Mouse (Mus musculus) liver, embryonic 16.5 days (tissue): ENCODE measurements around the gene Col5a3. TPM values are rescaled to one million over a fixed set of nuclear protein-coding genes. Genes with fewer than 3 reads are reported as not detected.

ENCODE experiments used
- ATAC-seq: fragments of 200-750 bp; cut with Nextera tagmentation; 2 replicates; pipeline ENCODE4 v1.8.0; 2017; ENCODE audit warnings: low read depth, mild to moderate bottlenecking, moderate number of reproducible peaks, moderate library complexity
- H3K27ac ChIP-seq: fragments of 300-500 bp; sonication (generic); 2 replicates; pipeline ENCODE4 v1.5.1; 2014; ENCODE audit warnings: mild to moderate bottlenecking, low read length
- H3K27me3 ChIP-seq: fragments of 300-500 bp; sonication (generic); 2 replicates; pipeline ENCODE4 v1.6.1; 2014; ENCODE audit warnings: low read depth, low read length, mixed read lengths; ENCODE audit not compliant: control insufficient read depth, insufficient read depth
- H3K36me3 ChIP-seq: fragments of 300-500 bp; sonication (generic); 2 replicates; pipeline ENCODE4 v1.6.1; 2014; ENCODE audit warnings: mild to moderate bottlenecking; ENCODE audit not compliant: control insufficient read depth, insufficient read depth
- H3K4me1 ChIP-seq: fragments of 300-500 bp; sonication (generic); 2 replicates; pipeline ENCODE4 v1.6.1; 2014; ENCODE audit warnings: low read depth, low read length, mixed read lengths; ENCODE audit not compliant: control insufficient read depth
- H3K4me2 ChIP-seq: fragments of 300-500 bp; sonication (generic); 2 replicates; pipeline ENCODE4 v1.6.1; 2014; ENCODE audit warnings: low read depth, low read length, mixed read lengths
- H3K4me3 ChIP-seq: fragments of 300-500 bp; sonication (generic); 2 replicates; pipeline ENCODE4 v1.5.1; 2014; ENCODE audit warnings: low read depth, mild to moderate bottlenecking, low read length
- H3K9ac ChIP-seq: fragments of 300-500 bp; sonication (generic); 2 replicates; pipeline ENCODE4 v1.6.1; 2014; ENCODE audit warnings: low read depth, low read length
- H3K9me3 ChIP-seq: fragments of 300-500 bp; sonication (generic); replicated peaks from 2 replicates; pipeline ENCODE4 v1.6.1; 2016; ENCODE audit warnings: low read length; ENCODE audit not compliant: control insufficient read depth
- WGBS: fragments of 180-500 bp; shearing (Covaris S2); extraction: QIAGEN DNeasy Blood & Tissue Kit; methylation state at CpG from one replicate; pipeline ENCODE4 v1.1.7; 2014; ENCODE audit not compliant: insufficient replicate concordance; 5-methylcytosine and 5-hydroxymethylcytosine counted together
- polyA plus RNA-seq: library from polyadenylated mRNA; unstranded; fragments of >200 nt; fragmentation: Nextera tagmentation; extraction: Ambion mirVana; gene quantifications from 2 replicates; pipeline ENCODE4 v1.2.1, GENCODE M21; 2015

Col5a3 gene
- polyA plus RNA-seq, 1 experiment from 2014 or later = 0.33 TPM

DNA sequence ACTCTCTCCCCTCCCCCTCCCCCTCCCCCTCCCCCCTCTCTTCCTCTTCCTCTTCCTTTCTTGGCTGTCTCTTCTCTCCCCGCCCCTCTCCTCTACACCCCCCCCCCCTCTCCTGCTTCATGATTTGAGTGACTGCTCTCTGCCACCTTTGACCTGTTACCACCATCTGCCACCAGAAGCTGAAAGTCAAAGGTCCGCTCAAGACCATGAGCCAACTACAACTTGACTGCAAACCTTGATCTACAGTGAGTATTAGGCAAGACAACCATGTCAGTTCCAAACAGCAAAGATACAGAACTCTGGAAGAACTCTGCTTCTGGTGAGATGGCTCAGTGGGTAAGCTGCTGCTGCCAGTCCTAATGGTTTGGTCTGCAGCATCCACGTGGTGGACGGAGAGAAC, 25.2 kb downstream of the Col5a3 start:
- Histone ChIP-seq H3K9ac (no peak overlapping the region), H3K27ac (no peak overlapping the region), H3K36me3 (no peaks in the 10 kb centered on the region), H3K4me1 (no peaks in the 10 kb centered on the region), H3K27me3 (no peaks in the 10 kb centered on the region), H3K4me3 (no peak overlapping the region), H3K9me3 (0 out of 2 replicates have a peak, but pooled peaks cover 3% of the 10 kb centered on the region), H3K4me2 (no peak overlapping the region)
- peak; percentile 61; the same call in 1 of the 2 replicates for ATAC-seq
- 55% methylated on average over 3 of the region's 4 CpGs for WGBS

DNA sequence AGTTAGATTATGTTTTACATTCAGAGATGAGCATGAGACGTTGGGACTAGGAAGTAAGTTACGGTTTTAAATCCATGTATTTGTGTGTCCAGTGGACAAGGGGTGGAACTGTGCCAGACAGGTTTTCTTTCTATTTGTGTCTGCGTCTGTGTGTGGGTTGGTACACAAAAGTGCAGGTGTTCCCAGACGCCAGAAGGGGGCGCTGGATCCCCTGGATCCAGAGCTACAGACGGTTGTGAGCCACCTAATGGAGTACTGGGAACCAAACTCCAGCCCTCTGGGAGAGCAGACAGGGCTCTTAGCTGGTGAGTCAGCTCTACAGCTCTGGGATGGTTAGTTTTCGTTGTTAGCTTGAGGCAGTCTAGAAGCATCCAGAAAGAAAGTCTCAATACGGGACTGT, 26.9 kb downstream of the Col5a3 start:
- no peaks in the 10 kb centered on the region for H3K4me1 ChIP-seq
- no peak overlapping the region for H3K4me3 ChIP-seq
- 66% methylated on average over 8 of the region's 8 CpGs for WGBS

DNA sequence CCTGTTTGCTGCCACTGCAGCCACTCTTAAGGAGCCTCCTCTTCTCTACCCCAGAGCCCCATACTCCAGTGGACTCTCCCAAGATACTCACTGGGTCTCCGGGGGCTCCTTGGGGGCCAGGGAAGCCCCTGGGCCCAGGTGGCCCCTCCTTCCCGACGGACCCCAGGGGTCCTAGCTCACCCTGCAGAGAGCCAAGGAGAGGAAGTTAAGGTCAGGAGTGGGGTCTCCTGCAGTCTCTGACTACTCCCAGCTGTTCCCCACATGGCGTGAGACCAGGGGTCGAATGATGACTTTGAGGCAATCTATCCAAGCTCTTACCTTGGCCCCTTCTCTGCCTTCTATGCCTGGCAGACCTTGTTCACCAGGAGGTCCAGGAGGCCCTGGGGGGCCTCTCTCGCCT, 29.8 kb downstream of the Col5a3 start:
- Histone ChIP-seq H3K27me3 (no peaks in the 10 kb centered on the region), H3K36me3 (no peaks in the 10 kb centered on the region), H3K9me3 (0 out of 2 replicates have a peak, but pooled peaks cover 3% of the 10 kb centered on the region), H3K9ac (no peak overlapping the region), H3K27ac (no peak overlapping the region), H3K4me1 (no peaks in the 10 kb centered on the region), H3K4me2 (no peak overlapping the region), H3K4me3 (no peak overlapping the region)
- no peak for ATAC-seq
- WGBS = 55% methylated on average over 6 of the region's 6 CpGs

More for the DNA sequence above, 26.9 kb downstream of the Col5a3 start:
- H3K27ac ChIP-seq = no peak overlapping the region
- no peaks in the 10 kb centered on the region for H3K27me3 ChIP-seq
- no peaks in the 10 kb centered on the region for H3K36me3 ChIP-seq
- 0 out of 2 replicates have a peak, but pooled peaks cover 3% of the 10 kb centered on the region for H3K9me3 ChIP-seq
- no peak overlapping the region for H3K9ac ChIP-seq
- no peak for ATAC-seq
- H3K4me2 ChIP-seq = no peak overlapping the region

DNA sequence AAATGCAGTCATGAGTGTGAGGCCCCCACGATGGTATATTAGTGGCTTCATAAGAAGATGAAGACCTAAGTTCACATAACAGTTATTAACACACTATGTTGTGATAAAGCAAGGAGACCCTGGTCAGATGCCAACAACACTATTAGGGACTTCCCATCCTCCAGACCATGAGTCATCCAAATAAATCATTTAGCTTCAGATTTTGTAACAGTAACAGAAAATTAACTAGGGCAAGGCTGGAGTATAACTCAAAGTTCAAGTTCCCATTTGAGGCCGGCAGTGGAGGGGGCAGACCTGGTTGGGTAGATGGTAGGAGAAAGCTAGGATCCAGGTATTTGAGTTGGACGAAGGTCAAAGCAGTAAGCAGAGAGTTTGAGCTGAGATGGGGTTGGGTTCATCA, 33.6 kb downstream of the Col5a3 start:
- no peaks in the 10 kb centered on the region for H3K9me3 ChIP-seq
- H3K27ac ChIP-seq = no peak overlapping the region
- ATAC-seq = 0 out of 2 replicates have a peak, but pooled peaks have one; percentile 11
- no peaks in the 10 kb centered on the region for H3K4me1 ChIP-seq
- 48% methylated on average over 3 of the region's 3 CpGs for WGBS
- no peak overlapping the region for H3K4me3 ChIP-seq
- no peaks in the 10 kb centered on the region for H3K36me3 ChIP-seq
- no peak overlapping the region for H3K9ac ChIP-seq
- no peak overlapping the region for H3K4me2 ChIP-seq
- H3K27me3 ChIP-seq = no peaks in the 10 kb centered on the region

DNA sequence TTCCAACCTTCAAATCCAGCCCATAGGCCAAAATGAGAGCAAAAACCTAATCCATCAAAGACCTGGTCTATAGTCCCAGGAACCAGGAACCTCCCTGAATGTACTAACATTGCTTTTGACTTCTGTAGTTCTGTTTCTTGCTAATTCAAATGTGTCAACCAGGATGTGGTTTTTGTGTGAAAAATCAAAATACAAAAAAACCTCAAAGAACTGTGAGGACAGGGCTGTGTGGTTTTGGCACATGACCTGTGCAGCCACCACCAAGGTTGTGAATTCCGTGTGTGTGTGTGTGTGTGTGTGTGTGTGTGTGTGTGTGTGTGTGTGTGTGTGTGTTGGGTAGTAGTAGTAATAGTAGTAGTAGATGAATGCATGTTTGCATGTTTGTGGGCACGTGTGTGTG, 49.6 kb downstream of the Col5a3 start:
- H3K4me2 ChIP-seq = no peak overlapping the region
- ATAC-seq = no peak
- H3K9ac ChIP-seq = no peak overlapping the region
- H3K27ac ChIP-seq = no peak overlapping the region
- no peaks in the 10 kb centered on the region for H3K9me3 ChIP-seq
- H3K27me3 ChIP-seq = peaks cover 6% of the 10 kb centered on the region
- H3K4me1 ChIP-seq = peaks cover 4% of the 10 kb centered on the region
- no peaks in the 10 kb centered on the region for H3K36me3 ChIP-seq
- H3K4me3 ChIP-seq = no peak overlapping the region
- WGBS = 9% methylated on average over 2 of the region's 2 CpGs

DNA sequence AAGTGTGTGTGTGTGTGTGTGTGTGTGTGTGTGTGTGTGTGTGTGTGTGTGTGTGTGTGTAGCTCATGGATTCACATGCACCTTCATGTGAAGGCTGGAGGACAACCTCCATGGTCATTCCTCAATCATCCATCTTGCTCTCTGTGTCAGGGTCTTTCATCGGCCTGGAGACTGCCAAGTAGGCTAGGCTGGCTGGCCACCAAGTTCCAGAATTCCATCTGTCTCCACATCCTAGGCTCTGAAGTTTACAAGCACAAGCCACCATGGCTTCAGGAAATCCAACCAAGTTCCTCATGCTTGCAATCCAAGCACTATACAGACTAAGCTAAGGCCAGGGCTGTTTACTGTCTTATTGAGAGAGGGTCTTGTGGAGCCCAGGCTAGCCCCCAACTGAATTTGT, 51.8 kb downstream of the Col5a3 start:
- H3K9me3 ChIP-seq = no peaks in the 10 kb centered on the region
- H3K36me3 ChIP-seq = no peaks in the 10 kb centered on the region
- no peak overlapping the region for H3K4me2 ChIP-seq
- no peak overlapping the region for H3K27ac ChIP-seq
- peaks cover 6% of the 10 kb centered on the region for H3K27me3 ChIP-seq
- H3K4me3 ChIP-seq = no peak overlapping the region
- no peak for ATAC-seq
- peaks cover 4% of the 10 kb centered on the region for H3K4me1 ChIP-seq
- 65% methylated on average over 1 of the region's 1 CpGs for WGBS
- H3K9ac ChIP-seq = no peak overlapping the region

DNA sequence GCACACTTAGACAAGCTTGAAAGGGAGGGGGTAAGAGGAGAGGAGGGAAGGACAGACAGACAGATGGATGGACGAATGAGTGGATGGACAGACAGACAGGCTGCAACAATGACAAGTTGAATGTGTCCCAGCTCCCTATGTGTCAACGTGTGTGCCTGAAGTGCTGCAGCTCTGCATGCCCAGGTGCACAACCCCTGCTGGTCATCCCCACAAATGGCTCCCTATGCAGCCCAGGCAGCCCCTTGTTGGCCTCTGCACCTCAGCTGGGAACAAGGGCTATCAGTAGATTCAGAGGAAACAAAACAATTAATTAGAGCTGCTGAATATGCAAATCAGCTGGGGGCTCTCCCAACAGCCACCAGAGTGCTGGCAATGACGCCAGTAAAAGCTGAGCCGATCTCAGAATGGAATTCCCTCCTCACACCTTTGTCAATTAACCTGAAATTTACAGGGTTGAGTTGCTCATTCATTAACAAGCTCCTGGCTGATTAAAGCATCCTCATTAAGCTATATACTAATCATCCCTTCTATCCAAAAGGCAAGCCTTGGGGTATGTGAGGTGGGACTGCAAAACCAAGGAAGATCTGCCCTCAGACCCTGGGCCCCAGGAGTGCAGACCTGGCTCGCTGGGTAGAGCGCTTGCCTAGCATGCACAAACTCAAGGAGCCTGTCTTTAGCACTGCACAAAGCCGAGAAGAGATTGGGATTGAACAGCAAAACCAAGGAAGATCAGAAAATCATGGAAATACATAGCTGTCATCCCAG, 52.5 kb downstream of the Col5a3 start:
- peaks cover 6% of the 10 kb centered on the region for H3K27me3 ChIP-seq
- no peaks in the 10 kb centered on the region for H3K36me3 ChIP-seq
- H3K4me2 ChIP-seq = no peak overlapping the region
- no peak overlapping the region for H3K9ac ChIP-seq
- 43% methylated on average over 7 of the region's 7 CpGs for WGBS
- no peaks in the 10 kb centered on the region for H3K9me3 ChIP-seq
- no peak for ATAC-seq
- peaks cover 10% of the 10 kb centered on the region for H3K4me1 ChIP-seq
- no peak overlapping the region for H3K4me3 ChIP-seq
- H3K27ac ChIP-seq = no peak overlapping the region

DNA sequence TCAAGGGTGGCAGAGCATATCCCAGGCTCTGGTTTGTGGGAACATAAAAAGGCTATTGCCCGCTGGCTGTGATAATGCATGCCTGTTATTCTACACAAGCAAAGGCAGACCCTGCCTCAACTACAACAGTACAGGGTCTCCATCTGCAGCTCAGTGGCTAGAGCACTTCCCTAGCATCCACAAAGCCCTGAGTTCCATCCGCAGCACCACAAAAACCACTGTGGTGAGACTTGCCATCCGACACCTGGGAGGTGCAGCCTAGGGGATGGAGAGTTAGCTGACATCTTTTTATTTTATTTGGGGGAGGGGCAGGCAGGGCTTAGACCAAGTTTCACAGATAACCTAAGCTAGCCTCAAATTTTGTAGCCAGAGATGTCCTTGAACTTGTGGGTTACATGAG, 53.5 kb downstream of the Col5a3 start:
- 37% methylated on average over 3 of the region's 3 CpGs for WGBS
- H3K4me3 ChIP-seq = no peak overlapping the region

DNA sequence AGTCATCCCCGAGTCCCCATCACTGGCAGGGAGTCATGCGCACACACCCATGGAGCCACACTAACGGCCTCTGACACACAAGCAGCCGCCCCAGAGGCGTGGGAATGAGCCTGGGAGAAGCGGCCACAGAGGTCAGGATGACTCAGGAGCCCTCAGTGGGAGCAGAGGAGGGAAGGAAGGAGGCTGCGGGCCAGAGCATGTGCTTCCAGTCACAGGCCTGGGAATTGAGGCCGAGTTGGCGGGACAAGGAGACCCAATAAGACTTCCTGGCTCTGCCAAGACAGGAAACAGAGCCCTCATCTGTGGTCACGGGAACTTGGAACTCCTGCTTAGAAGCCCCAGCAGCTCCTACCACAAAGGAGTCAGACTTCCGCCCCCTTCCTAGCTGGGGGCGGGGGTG, 54.1 kb downstream of the Col5a3 start:
- no peak for ATAC-seq

More for the DNA sequence above, 53.5 kb downstream of the Col5a3 start:
- Histone ChIP-seq H3K27ac (no peak overlapping the region), H3K9me3 (no peaks in the 10 kb centered on the region), H3K9ac (no peak overlapping the region), H3K4me2 (no peak overlapping the region), H3K4me1 (peaks cover 19% of the 10 kb centered on the region), H3K27me3 (peaks cover 6% of the 10 kb centered on the region), H3K36me3 (no peaks in the 10 kb centered on the region)
- ATAC-seq = no peak

More for the DNA sequence above, 54.1 kb downstream of the Col5a3 start:
- Histone ChIP-seq H3K4me1 (peaks cover 24% of the 10 kb centered on the region), H3K9me3 (no peaks in the 10 kb centered on the region), H3K27ac (no peak overlapping the region), H3K9ac (no peak overlapping the region), H3K36me3 (no peaks in the 10 kb centered on the region), H3K4me2 (no peak overlapping the region), H3K27me3 (peaks cover 6% of the 10 kb centered on the region), H3K4me3 (no peak overlapping the region)
- 18% methylated on average over 12 of the region's 12 CpGs for WGBS
